Mouse (Mus musculus): Measurements from ENCODE around the gene Olfr374.

DNA sequence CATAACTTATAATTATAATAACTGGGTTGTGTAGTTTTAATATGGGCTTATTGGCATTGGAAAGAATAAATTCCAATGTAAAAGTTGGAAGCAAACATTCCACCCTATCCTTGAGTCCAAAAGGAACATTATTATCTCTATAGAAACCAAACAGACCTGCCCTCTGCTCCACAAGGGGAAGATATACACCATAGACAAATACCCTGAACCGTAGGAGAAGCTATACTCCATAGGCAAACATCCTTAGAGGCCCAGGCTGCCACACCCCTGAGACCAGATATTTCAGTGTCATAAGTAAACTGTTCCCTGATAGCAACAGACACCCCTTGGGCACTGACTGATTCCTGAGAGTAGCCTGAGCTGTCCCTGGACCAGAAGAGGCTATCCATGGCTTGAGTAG lies 21.0 kb downstream of the Olfr374 start:
- TF ChIP-seq POLR2A (IDR thresholded peaks at IDR 0.05; ENCODE audit: borderline replicate concordance, extremely low read depth, insufficient read depth, insufficient read length, poor library complexity, severe bottlenecking) (no peak), CTCF (IDR thresholded peaks at IDR 0.05; ENCODE audit: borderline replicate concordance, extremely low read depth, insufficient read depth, insufficient read length) (no peak)

Data from brain, embryonic 14.5 days (tissue).